Mouse (Mus musculus) E14TG2a.4 (cell line): ENCODE data around the gene Dpy19l3.

Source experiments
- H3K27me3 ChIP-seq: 2 replicates; pipeline ENCODE4 v1.6.1; 2014; ENCODE audit warnings: low read length, control low read depth; ENCODE audit not compliant: insufficient read depth
- H3K36me3 ChIP-seq: 2 replicates; pipeline ENCODE4 v1.6.1; 2014; ENCODE audit warnings: low read length, control low read depth; ENCODE audit not compliant: insufficient read depth
- H3K4me1 ChIP-seq: replicated peaks from 2 replicates; pipeline ENCODE4 v1.6.1; 2014; ENCODE audit warnings: low read depth, low read length, control low read depth
- H3K4me3 ChIP-seq: replicated peaks from 2 replicates; pipeline ENCODE4 v1.5.1; 2014; ENCODE audit warnings: mild to moderate bottlenecking, low read length
- H3K9me3 ChIP-seq: 2 replicates; pipeline ENCODE4 v1.6.1; 2014; ENCODE audit warnings: low read length, control low read depth
- CTCF ChIP-seq: conservative IDR thresholded peaks from 2 replicates; pipeline ENCODE4 v1.5.1; 2014; ENCODE audit warnings: low read length
- NANOG ChIP-seq: IDR thresholded peaks from 2 replicates; pipeline ENCODE4 v1.6.1; 2014; ENCODE audit warnings: borderline replicate concordance, low read length, mixed read lengths
- POU5F1 ChIP-seq: IDR thresholded peaks from 2 replicates; pipeline ENCODE4 v1.6.1; 2014; ENCODE audit warnings: low read length, borderline replicate concordance

Gene Dpy19l3

GRCm38 (mm10) chr7:35723035-35723434 lies 31.2 kb downstream of the Dpy19l3 start:
- no peaks in the 10 kb centered on the region for H3K9me3 ChIP-seq
- peak; percentile 53 for TF ChIP-seq CTCF
- no peak for TF ChIP-seq NANOG
- no peak for TF ChIP-seq POU5F1
- H3K36me3 ChIP-seq: peaks cover 40% of the 10 kb centered on the region
- no peaks in the 10 kb centered on the region; the same call in none of the 2 replicates for H3K4me1 ChIP-seq
- H3K4me3 ChIP-seq: no peak overlapping the region
- H3K27me3 ChIP-seq: no peaks in the 10 kb centered on the region

GRCm38 (mm10) chr7:35718421-35719178 lies 35.7 kb downstream of the Dpy19l3 start:
- no peak overlapping the region for H3K4me3 ChIP-seq
- TF ChIP-seq NANOG: no peak
- TF ChIP-seq CTCF: peak; percentile 54
- H3K27me3 ChIP-seq: no peaks in the 10 kb centered on the region
- peaks cover 42% of the 10 kb centered on the region for H3K36me3 ChIP-seq
- H3K4me1 ChIP-seq: peaks cover 3% of the 10 kb centered on the region
- H3K9me3 ChIP-seq: peaks cover 2% of the 10 kb centered on the region; the same call in 1 of the 2 replicates

GRCm38 (mm10) chr7:35710366-35710765 lies 43.9 kb downstream of the Dpy19l3 start:
- peaks cover 3% of the 10 kb centered on the region for H3K4me1 ChIP-seq
- peaks cover 45% of the 10 kb centered on the region for H3K36me3 ChIP-seq
- no peaks in the 10 kb centered on the region for H3K27me3 ChIP-seq
- peaks cover 4% of the 10 kb centered on the region; the same call in 1 of the 2 replicates for H3K9me3 ChIP-seq
- no peak overlapping the region for H3K4me3 ChIP-seq
- TF ChIP-seq NANOG (no peak), POU5F1 (no peak), CTCF (no peak)

GRCm38 (mm10) chr7:35708101-35708500 lies 46.2 kb downstream of the Dpy19l3 start:
- H3K36me3 ChIP-seq: peaks cover 34% of the 10 kb centered on the region
- no peaks in the 10 kb centered on the region for H3K27me3 ChIP-seq
- no peaks in the 10 kb centered on the region for H3K9me3 ChIP-seq
- H3K4me1 ChIP-seq: no peaks in the 10 kb centered on the region; the same call in none of the 2 replicates
- no peak for TF ChIP-seq NANOG
- no peak for TF ChIP-seq CTCF
- no peak for TF ChIP-seq POU5F1
- no peak overlapping the region for H3K4me3 ChIP-seq

- TF ChIP-seq CTCF (no peak), POU5F1 (no peak), NANOG (no peak)
- no peaks in the 10 kb centered on the region for H3K27me3 ChIP-seq
These were observed 55.2 kb downstream of the Dpy19l3 start for GRCm38 (mm10) chr7:35699005-35699404.

GRCm38 (mm10) chr7:35698073-35698472 lies 56.2 kb downstream of the Dpy19l3 start:
- Histone ChIP-seq H3K27me3 (no peaks in the 10 kb centered on the region), H3K36me3 (peaks cover 20% of the 10 kb centered on the region), H3K4me1 (peaks cover 19% of the 10 kb centered on the region), H3K4me3 (no peak overlapping the region), H3K9me3 (no peaks in the 10 kb centered on the region)
- no peak for TF ChIP-seq NANOG
- TF ChIP-seq CTCF: peak; percentile 61
- TF ChIP-seq POU5F1: no peak

More at GRCm38 (mm10) chr7:35699005-35699404, 55.2 kb downstream of the Dpy19l3 start:
- Histone ChIP-seq H3K36me3 (peaks cover 27% of the 10 kb centered on the region), H3K4me3 (no peak overlapping the region), H3K9me3 (no peaks in the 10 kb centered on the region), H3K4me1 (peaks cover 19% of the 10 kb centered on the region)

GRCm38 (mm10) chr7:35692641-35693040 lies 61.6 kb downstream of the Dpy19l3 start:
- Histone ChIP-seq H3K36me3 (peaks cover 34% of the 10 kb centered on the region), H3K4me3 (no peak overlapping the region), H3K4me1 (peaks cover 21% of the 10 kb centered on the region), H3K27me3 (no peaks in the 10 kb centered on the region), H3K9me3 (no peaks in the 10 kb centered on the region)
- no peak for TF ChIP-seq CTCF
- TF ChIP-seq NANOG: no peak
- TF ChIP-seq POU5F1: no peak

- H3K27me3 ChIP-seq: no peaks in the 10 kb centered on the region
- no peaks in the 10 kb centered on the region for H3K9me3 ChIP-seq
- H3K4me1 ChIP-seq: peaks cover 26% of the 10 kb centered on the region
- H3K4me3 ChIP-seq: no peak overlapping the region
- TF ChIP-seq CTCF (no peak), POU5F1 (no peak), NANOG (no peak)
- peaks cover 34% of the 10 kb centered on the region for H3K36me3 ChIP-seq
These were observed 62.1 kb downstream of the Dpy19l3 start for GRCm38 (mm10) chr7:35692117-35692516.
